Mouse (Mus musculus) E14TG2a.4 (cell line): ENCODE data around the gene Hpcal1.

Source experiments
- CTCF ChIP-seq: conservative IDR thresholded peaks from 2 replicates; pipeline ENCODE4 v1.5.1; 2014; ENCODE audit warnings: low read length
- NANOG ChIP-seq: IDR thresholded peaks from 2 replicates; pipeline ENCODE4 v1.6.1; 2014; ENCODE audit warnings: borderline replicate concordance, low read length, mixed read lengths

- TF ChIP-seq CTCF: no peak
- TF ChIP-seq NANOG: no peak
Observed at GRCm38 (mm10) chr12:17727676-17728339, 37.2 kb downstream of the Hpcal1 start.
